Mouse (Mus musculus) ovary, postnatal 36 days (tissue): Measurements from ENCODE around the gene Tex50.

Source experiments
- DNase-seq: peaks from one replicate; pipeline ENCODE4 v3.0.0; 2022; ENCODE audit warnings: low spot score, mixed read lengths

Tex50 gene

DNA sequence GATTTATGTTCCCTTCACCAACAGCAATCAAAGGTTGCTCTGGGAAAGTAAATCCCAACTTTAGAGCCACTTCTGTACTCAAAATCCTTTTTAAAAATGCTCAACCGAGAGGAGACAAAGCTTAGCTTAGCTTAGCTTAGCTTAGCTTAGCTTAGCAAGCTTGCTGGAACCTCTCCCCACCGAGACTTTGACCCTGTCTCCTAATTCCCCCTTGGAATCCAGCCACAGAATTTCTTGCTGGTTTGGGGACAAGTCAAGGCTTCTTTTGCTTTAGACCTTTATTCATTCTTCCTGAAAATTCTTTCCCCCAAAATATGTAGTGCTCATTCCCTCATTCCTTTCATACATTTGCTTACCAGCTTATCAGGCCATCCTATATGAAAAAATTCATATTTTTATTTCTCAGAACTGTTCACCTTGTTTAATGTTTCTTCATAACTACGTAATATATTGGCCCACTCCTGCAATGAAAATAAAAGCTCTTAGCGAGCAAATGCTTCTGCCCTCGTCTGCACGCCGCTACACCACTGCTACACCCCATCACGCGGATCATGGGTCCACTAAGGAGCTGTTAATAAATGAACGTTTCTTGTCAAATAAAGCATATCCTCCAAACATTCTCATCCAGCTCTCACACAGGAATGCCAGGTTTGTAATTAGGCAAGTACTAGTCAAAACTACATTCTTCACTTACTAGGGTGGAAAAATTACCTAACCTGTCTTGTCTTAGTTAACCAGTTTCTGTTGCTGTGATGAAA lies 36.3 kb downstream of the Tex50 start:
- DNase-seq: no peak

DNA sequence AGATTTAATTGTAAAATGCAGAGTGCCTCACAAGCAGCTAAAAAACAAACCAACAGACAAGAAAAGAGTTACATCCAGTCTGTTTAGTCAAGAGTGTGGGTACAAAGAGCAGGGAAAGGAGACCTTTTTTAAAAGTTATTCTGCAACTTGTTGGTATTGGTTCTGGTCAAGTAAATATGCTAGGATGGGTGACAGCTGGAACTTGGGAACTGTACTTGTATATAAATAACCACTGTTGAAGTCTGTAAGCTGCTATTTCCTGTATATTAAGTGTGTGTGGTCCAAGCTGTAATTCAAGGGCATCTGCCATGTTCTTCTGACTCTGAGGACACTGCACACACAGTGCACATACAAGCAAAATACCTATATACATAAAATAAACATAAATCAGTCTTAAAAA lies 44.5 kb downstream of the Tex50 start:
- DNase-seq: no peak

DNA sequence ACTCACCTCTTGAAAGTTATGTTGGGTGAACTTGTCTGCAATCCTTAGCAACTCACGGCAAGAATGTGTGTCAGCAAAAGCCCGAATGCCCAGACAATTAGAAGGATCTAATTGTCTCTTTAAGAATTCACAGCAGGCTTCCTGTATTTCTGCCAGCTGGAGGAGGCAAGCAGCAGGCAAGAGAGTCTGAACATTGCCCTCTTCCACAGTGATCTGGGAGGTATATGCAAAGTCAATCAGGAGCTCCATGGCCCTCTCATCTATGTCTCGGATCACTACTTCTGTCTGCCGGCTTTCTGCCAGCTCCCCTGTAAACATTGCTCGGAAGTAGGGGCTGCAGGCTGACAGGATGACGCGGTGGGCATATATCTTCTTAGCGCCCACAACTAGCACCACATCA lies 49.9 kb downstream of the Tex50 start:
- no peak for DNase-seq
